ENCODE assay signal across 28 mouse cellular contexts in genomic region chr14:20924071-20924789, GRCm38 (mm10). TPM values are rescaled to one million over a fixed set of nuclear protein-coding genes. Genes with fewer than 3 reads are reported as not detected.
A peak's percentile ranks its signal among the peaks of the same experiment; 100 is the strongest.
DNase-seq lines count a peak whose midpoint lies in the region; ATAC-seq and TF ChIP-seq lines count a peak whose summit lies in the region.
"Had no signal": no experiment of that assay in that cellular context is flagged by ENCODE, and none has a peak within 500 bp of the region (broad histone marks: within the 10 kb centered on the region; RNA-seq: fewer than 3 reads in every experiment).

No protein-coding gene starts in this region.

- H3K27me3 ChIP-seq in liver, embryonic 12.5 days (replicated peaks): no peaks in the 10 kb centered on the region
- no peaks in the 10 kb centered on the region for H3K27me3 ChIP-seq in liver, embryonic 11.5 days (replicated peaks; ENCODE audit: control insufficient read depth, insufficient read depth, low read length)
- H3K27me3 ChIP-seq in forebrain, embryonic 11.5 days (ENCODE audit: control insufficient read depth, insufficient read depth, low read length): no peaks in the 10 kb centered on the region
- H3K27me3 ChIP-seq in embryonic facial prominence, embryonic 10.5 days (replicated peaks; ENCODE audit: low read depth, poor library complexity, severe bottlenecking): no peaks in the 10 kb centered on the region
- H3K27me3 ChIP-seq: heart, embryonic 13.5 days; hindbrain, embryonic 15.5 days; stomach, embryonic 15.5 days had no signal

- no peak for TF ChIP-seq CTCF in embryonic fibroblast, embryonic 13.5 days (IDR thresholded peaks at IDR 0.05; ENCODE audit: borderline replicate concordance, insufficient read depth, low read length)

- no peak for TF ChIP-seq POLR2A in embryonic fibroblast, embryonic 13.5 days (IDR thresholded peaks at IDR 0.05; ENCODE audit: low read depth, low read length)

- H3K9ac ChIP-seq in liver, embryonic 12.5 days: no peak overlapping the region
- H3K9ac ChIP-seq in liver, embryonic 11.5 days (ENCODE audit: low read depth, low read length): no peak overlapping the region
- H3K9ac ChIP-seq in forebrain, embryonic 11.5 days (ENCODE audit: low read length): no peak overlapping the region
- H3K9ac ChIP-seq: forebrain, postnatal 0 days; heart, embryonic 13.5 days; hindbrain, embryonic 15.5 days; midbrain, embryonic 12.5 days; stomach, embryonic 15.5 days had no signal

- H3K9me3 ChIP-seq in liver, embryonic 12.5 days (replicated peaks): 0 out of 2 replicates have a peak, but pooled peaks cover 3% of the 10 kb centered on the region
- no peaks in the 10 kb centered on the region; the same call in 1 of the 2 replicates for H3K9me3 ChIP-seq in liver, embryonic 11.5 days (ENCODE audit: control insufficient read depth, low read length)
- H3K9me3 ChIP-seq in forebrain, embryonic 11.5 days (ENCODE audit: control insufficient read depth, low read length): no peaks in the 10 kb centered on the region
- H3K9me3 ChIP-seq in embryonic facial prominence, embryonic 10.5 days: no peaks in the 10 kb centered on the region
- H3K9me3 ChIP-seq: forebrain, embryonic 10.5 days; heart, embryonic 13.5 days; hindbrain, embryonic 15.5 days; limb, embryonic 10.5 days; stomach, embryonic 15.5 days had no signal

- DNase-seq in liver, embryonic 11.5 days (ENCODE audit: low spot score): no peak
- peak; percentile 95 for DNase-seq in 416B (ENCODE audit: low read depth)
- no peak for DNase-seq in forebrain, embryonic 11.5 days (ENCODE audit: low spot score)
- DNase-seq in embryonic facial prominence, embryonic 10.5 days (ENCODE audit: low spot score): no peak
- DNase-seq in adrenal gland, postnatal 14 days: no peak
- DNase-seq: adrenal gland, postnatal 25 days; B cell, adult 2 months; cerebellum, adult 8-10 months; cerebellum, postnatal 36 days; forebrain, postnatal 0 days; gastrocnemius, postnatal 14 days; heart, adult 2 months; kidney, adult 2 months; right cerebral cortex, adult 18-20 months; thymus, adult 18-20 months; thymus, postnatal 36 days had no signal

- no peaks in the 10 kb centered on the region for H3K36me3 ChIP-seq in liver, embryonic 12.5 days
- no peaks in the 10 kb centered on the region for H3K36me3 ChIP-seq in liver, embryonic 11.5 days (ENCODE audit: control insufficient read depth, insufficient read depth, low read length)
- no peaks in the 10 kb centered on the region for H3K36me3 ChIP-seq in forebrain, embryonic 11.5 days (ENCODE audit: control insufficient read depth, insufficient read depth, low read length)
- H3K36me3 ChIP-seq in embryonic facial prominence, embryonic 10.5 days (replicated peaks): no peaks in the 10 kb centered on the region
- H3K36me3 ChIP-seq: forebrain, embryonic 10.5 days; heart, embryonic 13.5 days; hindbrain, embryonic 15.5 days; limb, embryonic 10.5 days; midbrain, embryonic 12.5 days; stomach, embryonic 15.5 days had no signal

- H3K4me3 ChIP-seq in liver, embryonic 12.5 days: no peak overlapping the region
- H3K4me3 ChIP-seq in liver, embryonic 11.5 days (ENCODE audit: low read depth, low read length): no peak overlapping the region
- H3K4me3 ChIP-seq in embryonic fibroblast, embryonic 13.5 days (ENCODE audit: insufficient read depth, low read length): no peak overlapping the region
- H3K4me3 ChIP-seq in forebrain, embryonic 11.5 days (ENCODE audit: low read depth, low read length): no peak overlapping the region
- no peak overlapping the region for H3K4me3 ChIP-seq in embryonic facial prominence, embryonic 10.5 days
- H3K4me3 ChIP-seq: forebrain, embryonic 10.5 days; heart, adult 2 months; heart, embryonic 13.5 days; hindbrain, embryonic 15.5 days; left cerebral cortex, adult 2 months; limb, embryonic 10.5 days; midbrain, embryonic 12.5 days; stomach, embryonic 15.5 days had no signal

- WGBS in liver, embryonic 12.5 days (ENCODE audit: insufficient replicate concordance): 39% methylated on average over 5 of the region's 5 CpGs
- WGBS in liver, embryonic 11.5 days: 53% methylated on average over 5 of the region's 5 CpGs
- 91% methylated on average over 5 of the region's 5 CpGs for WGBS in forebrain, embryonic 11.5 days
- WGBS in embryonic facial prominence, embryonic 10.5 days: 92% methylated on average over 5 of the region's 5 CpGs

- H3K4me2 ChIP-seq in liver, embryonic 12.5 days: no peak overlapping the region
- no peak overlapping the region for H3K4me2 ChIP-seq in liver, embryonic 11.5 days
- H3K4me2 ChIP-seq in forebrain, embryonic 11.5 days (ENCODE audit: low read depth, low read length, severe bottlenecking): no peak overlapping the region
- H3K4me2 ChIP-seq: heart, embryonic 13.5 days; hindbrain, embryonic 15.5 days; midbrain, embryonic 12.5 days; stomach, embryonic 15.5 days had no signal

- ATAC-seq in liver, embryonic 12.5 days: no peak
- ATAC-seq in liver, embryonic 11.5 days (replicated peaks; ENCODE audit: low FRiP score): no peak
- 0 out of 2 replicates have a peak, but pooled peaks have one; percentile 17 for ATAC-seq in megakaryocyte, adult 5-6 weeks (ENCODE audit: poor library complexity, severe bottlenecking)
- ATAC-seq in forebrain, embryonic 11.5 days (replicated peaks; ENCODE audit: low FRiP score): no peak
- ATAC-seq: forebrain, postnatal 0 days; lung, postnatal 0 days had no signal

- H3K4me1 ChIP-seq in liver, embryonic 12.5 days: peaks cover 40% of the 10 kb centered on the region
- peaks cover 18% of the 10 kb centered on the region for H3K4me1 ChIP-seq in liver, embryonic 11.5 days (replicated peaks; ENCODE audit: control insufficient read depth, insufficient read depth, low read length)
- H3K4me1 ChIP-seq in embryonic fibroblast, embryonic 13.5 days (ENCODE audit: control insufficient read depth, insufficient read depth, low read length): peaks cover 3% of the 10 kb centered on the region
- no peaks in the 10 kb centered on the region for H3K4me1 ChIP-seq in forebrain, embryonic 11.5 days (replicated peaks; ENCODE audit: control insufficient read depth, insufficient read depth, low read length)
- H3K4me1 ChIP-seq in embryonic facial prominence, embryonic 10.5 days: no peaks in the 10 kb centered on the region
- H3K4me1 ChIP-seq: hindbrain, embryonic 15.5 days; midbrain, embryonic 12.5 days; stomach, embryonic 15.5 days had no signal

- peak overlapping the region; percentile 27 for H3K27ac ChIP-seq in liver, embryonic 12.5 days
- H3K27ac ChIP-seq in liver, embryonic 11.5 days (ENCODE audit: low read depth, low read length): no peak overlapping the region
- H3K27ac ChIP-seq in embryonic fibroblast, embryonic 13.5 days (ENCODE audit: insufficient read depth, low read length): peak overlapping the region; percentile 34
- no peak overlapping the region for H3K27ac ChIP-seq in forebrain, embryonic 11.5 days (ENCODE audit: low read depth, low read length)
- no peak overlapping the region for H3K27ac ChIP-seq in embryonic facial prominence, embryonic 10.5 days (replicated peaks)
- H3K27ac ChIP-seq: forebrain, embryonic 10.5 days; heart, adult 2 months; heart, embryonic 13.5 days; hindbrain, embryonic 15.5 days; kidney, postnatal 0 days; left cerebral cortex, adult 2 months; limb, embryonic 10.5 days; midbrain, embryonic 12.5 days; stomach, embryonic 15.5 days had no signal

RNA-seq across cellular contexts. Expression of gene Vcl, which starts 5.0 kb away (rescaled TPM):
- polyA plus RNA-seq in liver, embryonic 12.5 days (2016; fragmentation: Nextera tagmentation; extraction: Ambion mirVana): 36.0 and 37.7 TPM in 2 replicates
- 59.0 and 66.1 TPM in 2 replicates for polyA plus RNA-seq in liver, embryonic 11.5 days (2014; fragmentation: Nextera tagmentation; extraction: Ambion mirVana)
- 494 and 636 TPM in 2 replicates for polyA plus RNA-seq in embryonic fibroblast, embryonic 13.5 days (2011; ENCODE audit: insufficient read length, low read depth, missing spikeins)
- total RNA-seq in megakaryocyte, adult 5-6 weeks (2015): 149 and 152 TPM in 2 replicates
- 117 and 128 TPM in 2 replicates for total RNA-seq in megakaryocyte, adult 5-6 weeks (2017)
- polyA plus RNA-seq in forebrain, embryonic 11.5 days (2014; fragmentation: Nextera tagmentation; extraction: Ambion mirVana): 29.4 and 30.2 TPM in 2 replicates
- polyA plus RNA-seq in embryonic facial prominence, embryonic 10.5 days (2016; fragmentation: Nextera tagmentation; extraction: Ambion mirVana): 36.4 and 37.9 TPM in 2 replicates
- total RNA-seq in adrenal gland, postnatal 14 days (2021): 93.6 and 93.9 TPM in 2 replicates

Comparison
In these comparisons a context has a peak if more than half of its experiments do, and no peak if none do; other contexts are left out.
1. H3K27ac ChIP-seq: peak in liver, embryonic 12.5 days (single experiment) and embryonic fibroblast, embryonic 13.5 days (single experiment); none in liver, embryonic 11.5 days (single experiment), forebrain, embryonic 11.5 days (single experiment) and embryonic facial prominence, embryonic 10.5 days (single experiment).